Mouse (Mus musculus) ES-Bruce4 (cell line): ENCODE data around the gene Pdia4.

Source experiments
- CTCF ChIP-seq: IDR thresholded peaks from one replicate; pipeline ENCODE4 v1.8.1; 2011; ENCODE audit warnings: low read depth, low read length
- EP300 ChIP-seq: IDR thresholded peaks from 2 replicates; pipeline ENCODE4 v1.6.1; 2011; ENCODE audit warnings: low read depth, low read length; ENCODE audit not compliant: insufficient read depth
- POLR2A ChIP-seq: IDR thresholded peaks from one replicate; pipeline ENCODE4 v1.8.1; 2011; ENCODE audit warnings: low read length; ENCODE audit not compliant: insufficient read depth

- TF ChIP-seq POLR2A (no peak), CTCF (no peak), EP300 (no peak)
Measured at GRCm38 (mm10) chr6:47784707-47785412, 28.4 kb downstream of the Pdia4 start.
